Mouse (Mus musculus): ENCODE measurements around the gene Ndufa8. TPM values are rescaled to one million over a fixed set of nuclear protein-coding genes. Genes with fewer than 3 reads are reported as not detected.

Ndufa8 gene
- polyA plus RNA-seq, 1 experiment from 2014 or later = 239 TPM

GRCm38 (mm10) chr2:36000390-36000789 is 48.8 kb downstream of the Ndufa8 start:
- 18% methylated on average over 1 of the region's 1 CpGs for WGBS
- H3K4me3 ChIP-seq (ENCODE audit: low read length) = no peak overlapping the region
- no peaks in the 10 kb centered on the region for H3K4me1 ChIP-seq (replicated peaks; ENCODE audit: control insufficient read depth, insufficient read depth, low read length)
- no peaks in the 10 kb centered on the region for H3K36me3 ChIP-seq (ENCODE audit: control insufficient read depth, insufficient read depth, low read length)
- H3K27me3 ChIP-seq (ENCODE audit: control insufficient read depth, insufficient read depth, low read depth, low read length) = no peaks in the 10 kb centered on the region
- ATAC-seq (ENCODE audit: low read depth) = no peak
- no peak overlapping the region for H3K27ac ChIP-seq (ENCODE audit: low read length)
- no peak overlapping the region for H3K4me2 ChIP-seq (ENCODE audit: low read depth, low read length)
- H3K9ac ChIP-seq (ENCODE audit: low read length) = no peak overlapping the region
- H3K9me3 ChIP-seq (ENCODE audit: control insufficient read depth, low read length) = no peaks in the 10 kb centered on the region

DNA sequence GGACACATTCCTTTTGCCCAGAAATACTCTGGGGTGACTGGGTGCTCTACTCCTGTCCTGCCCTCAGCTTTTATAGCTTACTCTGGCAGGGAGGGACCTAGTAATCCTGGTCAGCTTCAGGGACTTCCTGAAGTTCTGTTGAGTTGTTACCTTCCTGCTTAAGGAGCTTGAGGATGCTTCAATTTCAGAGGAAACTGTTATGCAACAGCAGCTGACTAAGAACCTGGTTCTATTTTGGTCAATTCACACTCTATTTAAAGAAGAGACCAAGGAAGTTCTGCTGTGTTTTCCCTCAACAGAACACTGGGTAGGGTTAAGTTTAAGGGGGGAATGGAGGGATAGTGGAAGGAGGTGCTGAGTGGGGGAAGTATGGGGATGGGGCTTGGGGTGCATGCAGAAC is 50.0 kb downstream of the Ndufa8 start:
- Histone ChIP-seq H3K4me2 (ENCODE audit: low read depth, low read length) (no peak overlapping the region), H3K36me3 (ENCODE audit: control insufficient read depth, insufficient read depth, low read length) (no peaks in the 10 kb centered on the region), H3K27me3 (ENCODE audit: control insufficient read depth, insufficient read depth, low read depth, low read length) (no peaks in the 10 kb centered on the region), H3K9me3 (ENCODE audit: control insufficient read depth, low read length) (no peaks in the 10 kb centered on the region), H3K9ac (ENCODE audit: low read length) (no peak overlapping the region), H3K4me1 (replicated peaks; ENCODE audit: control insufficient read depth, insufficient read depth, low read length) (no peaks in the 10 kb centered on the region), H3K4me3 (ENCODE audit: low read length) (no peak overlapping the region), H3K27ac (ENCODE audit: low read length) (no peak overlapping the region)
- no peak for ATAC-seq (ENCODE audit: low read depth)

GRCm38 (mm10) chr2:35998416-35998815 is 50.8 kb downstream of the Ndufa8 start:
- no peak for ATAC-seq (ENCODE audit: low read depth)
- Histone ChIP-seq H3K36me3 (ENCODE audit: control insufficient read depth, insufficient read depth, low read length) (no peaks in the 10 kb centered on the region), H3K4me2 (ENCODE audit: low read depth, low read length) (no peak overlapping the region), H3K4me1 (replicated peaks; ENCODE audit: control insufficient read depth, insufficient read depth, low read length) (no peaks in the 10 kb centered on the region), H3K27ac (ENCODE audit: low read length) (no peak overlapping the region), H3K9me3 (ENCODE audit: control insufficient read depth, low read length) (no peaks in the 10 kb centered on the region), H3K9ac (ENCODE audit: low read length) (no peak overlapping the region), H3K27me3 (ENCODE audit: control insufficient read depth, insufficient read depth, low read depth, low read length) (no peaks in the 10 kb centered on the region), H3K4me3 (ENCODE audit: low read length) (no peak overlapping the region)
- 74% methylated on average over 5 of the region's 5 CpGs for WGBS

- ATAC-seq (ENCODE audit: low read depth) = no peak
- Histone ChIP-seq H3K9me3 (ENCODE audit: control insufficient read depth, low read length) (no peaks in the 10 kb centered on the region), H3K4me3 (ENCODE audit: low read length) (no peak overlapping the region), H3K27ac (ENCODE audit: low read length) (no peak overlapping the region), H3K36me3 (ENCODE audit: control insufficient read depth, insufficient read depth, low read length) (no peaks in the 10 kb centered on the region), H3K27me3 (ENCODE audit: control insufficient read depth, insufficient read depth, low read depth, low read length) (no peaks in the 10 kb centered on the region), H3K9ac (ENCODE audit: low read length) (no peak overlapping the region), H3K4me1 (replicated peaks; ENCODE audit: control insufficient read depth, insufficient read depth, low read length) (no peaks in the 10 kb centered on the region), H3K4me2 (ENCODE audit: low read depth, low read length) (no peak overlapping the region)
- WGBS = 59% methylated on average over 2 of the region's 2 CpGs
Measured at GRCm38 (mm10) chr2:35996753-35997152, 52.5 kb downstream of the Ndufa8 start.

GRCm38 (mm10) chr2:35994303-35994702 is 54.9 kb downstream of the Ndufa8 start:
- H3K4me1 ChIP-seq (replicated peaks; ENCODE audit: control insufficient read depth, insufficient read depth, low read length) = no peaks in the 10 kb centered on the region
- no peak overlapping the region for H3K4me2 ChIP-seq (ENCODE audit: low read depth, low read length)
- H3K9me3 ChIP-seq (ENCODE audit: control insufficient read depth, low read length) = no peaks in the 10 kb centered on the region
- H3K27me3 ChIP-seq (ENCODE audit: control insufficient read depth, insufficient read depth, low read depth, low read length) = no peaks in the 10 kb centered on the region
- no peaks in the 10 kb centered on the region for H3K36me3 ChIP-seq (ENCODE audit: control insufficient read depth, insufficient read depth, low read length)
- no peak overlapping the region for H3K9ac ChIP-seq (ENCODE audit: low read length)
- no peak for ATAC-seq (ENCODE audit: low read depth)
- 61% methylated on average over 6 of the region's 6 CpGs for WGBS
- no peak overlapping the region for H3K27ac ChIP-seq (ENCODE audit: low read length)
- no peak overlapping the region for H3K4me3 ChIP-seq (ENCODE audit: low read length)

- Histone ChIP-seq H3K4me1 (replicated peaks; ENCODE audit: control insufficient read depth, insufficient read depth, low read length) (no peaks in the 10 kb centered on the region), H3K27ac (ENCODE audit: low read length) (no peak overlapping the region), H3K27me3 (ENCODE audit: control insufficient read depth, insufficient read depth, low read depth, low read length) (no peaks in the 10 kb centered on the region), H3K4me2 (ENCODE audit: low read depth, low read length) (no peak overlapping the region), H3K36me3 (ENCODE audit: control insufficient read depth, insufficient read depth, low read length) (no peaks in the 10 kb centered on the region), H3K9ac (ENCODE audit: low read length) (no peak overlapping the region), H3K9me3 (ENCODE audit: control insufficient read depth, low read length) (no peaks in the 10 kb centered on the region), H3K4me3 (ENCODE audit: low read length) (no peak overlapping the region)
- ATAC-seq (ENCODE audit: low read depth) = no peak
- 90% methylated on average over 2 of the region's 2 CpGs for WGBS
Measured at GRCm38 (mm10) chr2:35993481-35993880, 55.7 kb downstream of the Ndufa8 start.

DNA sequence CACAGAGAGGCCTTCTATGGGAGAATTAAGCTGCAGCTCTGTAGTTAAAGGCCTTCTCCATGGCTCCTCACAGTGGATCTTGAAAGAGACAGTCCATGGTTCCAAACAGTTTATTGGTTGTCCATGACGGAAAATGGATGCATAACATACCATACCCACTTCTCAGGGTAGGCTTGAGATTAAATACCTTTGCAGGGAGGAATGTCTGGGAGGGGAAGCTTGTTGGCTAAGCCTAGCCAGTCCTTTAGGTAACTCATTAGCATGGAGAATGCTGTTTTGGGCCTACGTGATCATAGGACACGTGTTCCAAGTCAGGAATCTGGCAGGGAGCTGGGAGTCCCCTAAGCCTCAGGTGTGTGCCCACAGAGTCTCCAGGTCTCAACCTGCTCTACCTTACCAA is 56.9 kb downstream of the Ndufa8 start:
- no peak overlapping the region for H3K9ac ChIP-seq (ENCODE audit: low read length)
- no peaks in the 10 kb centered on the region for H3K36me3 ChIP-seq (ENCODE audit: control insufficient read depth, insufficient read depth, low read length)
- no peak overlapping the region for H3K4me2 ChIP-seq (ENCODE audit: low read depth, low read length)
- H3K9me3 ChIP-seq (ENCODE audit: control insufficient read depth, low read length) = no peaks in the 10 kb centered on the region
- no peak for ATAC-seq (ENCODE audit: low read depth)
- WGBS = 79% methylated on average over 3 of the region's 3 CpGs
- no peak overlapping the region for H3K4me3 ChIP-seq (ENCODE audit: low read length)
- H3K27ac ChIP-seq (ENCODE audit: low read length) = no peak overlapping the region
- no peaks in the 10 kb centered on the region for H3K27me3 ChIP-seq (ENCODE audit: control insufficient read depth, insufficient read depth, low read depth, low read length)
- no peaks in the 10 kb centered on the region for H3K4me1 ChIP-seq (replicated peaks; ENCODE audit: control insufficient read depth, insufficient read depth, low read length)

Other genes with a start within 250 kb of the Ndufa8 start
- gene Ttll11, start 69.5 kb downstream of the Ndufa8 start, polyA plus RNA-seq (2015; fragmentation: Nextera tagmentation; extraction: Ambion mirVana) = 0.55 and 0.60 TPM in 2 replicates
- gene Morn5, start 52 bp upstream of the Ndufa8 start, polyA plus RNA-seq (2015; fragmentation: Nextera tagmentation; extraction: Ambion mirVana) = 9.6 and 11.1 TPM in 2 replicates
- gene Lhx6, start 56.0 kb upstream of the Ndufa8 start, polyA plus RNA-seq (2015; fragmentation: Nextera tagmentation; extraction: Ambion mirVana) = 4.7 and 4.9 TPM in 2 replicates
- gene Mrrf, start 87.0 kb upstream of the Ndufa8 start, polyA plus RNA-seq (2015; fragmentation: Nextera tagmentation; extraction: Ambion mirVana) = 30.3 TPM in 2 replicates
- gene Rbm18, start 87.4 kb upstream of the Ndufa8 start, polyA plus RNA-seq (2015; fragmentation: Nextera tagmentation; extraction: Ambion mirVana) = 73.5 and 75.4 TPM in 2 replicates
- 76.1 and 83.5 TPM in 2 replicates for gene Ptgs1, start 181.0 kb upstream of the Ndufa8 start, polyA plus RNA-seq (2015; fragmentation: Nextera tagmentation; extraction: Ambion mirVana)

Measured in lung, embryonic 16.5 days (tissue).